Mouse (Mus musculus): ENCODE results near the gene Lctl.
A peak's percentile ranks its signal among the peaks of the same experiment; 100 is the strongest.

The Lctl gene

GRCm38 (mm10) chr9:64116876-64117275, at the start of gene Lctl:
TSS of gene Lctl (plus strand) at chr9:64117147.
- peak; percentile 75 for DNase-seq

- DNase-seq: no peak
Observed at GRCm38 (mm10) chr9:64067787-64068186, 49.2 kb upstream of the Lctl start.

GRCm38 (mm10) chr9:64068571-64068970, 48.4 kb upstream of the Lctl start:
- DNase-seq: no peak

- no peak for DNase-seq
Observed at GRCm38 (mm10) chr9:64069131-64069530, 47.8 kb upstream of the Lctl start.

GRCm38 (mm10) chr9:64070674-64071073, 46.3 kb upstream of the Lctl start:
- DNase-seq: no peak

GRCm38 (mm10) chr9:64074831-64075230, 42.1 kb upstream of the Lctl start:
- no peak for DNase-seq

- DNase-seq: no peak
Observed at GRCm38 (mm10) chr9:64076412-64076811, 40.5 kb upstream of the Lctl start.

- no peak for DNase-seq
Observed at GRCm38 (mm10) chr9:64078386-64078792, 38.6 kb upstream of the Lctl start.

- no peak for DNase-seq
Observed at GRCm38 (mm10) chr9:64079922-64080321, 37.0 kb upstream of the Lctl start.

GRCm38 (mm10) chr9:64084231-64084630, 32.7 kb upstream of the Lctl start:
- DNase-seq: peak; percentile 50

GRCm38 (mm10) chr9:64084661-64085399, 32.1 kb upstream of the Lctl start:
- peak; percentile 14 for DNase-seq

- no peak for DNase-seq
Observed at GRCm38 (mm10) chr9:64085976-64086375, 31.0 kb upstream of the Lctl start.

- no peak for DNase-seq
Observed at GRCm38 (mm10) chr9:64086543-64086942, 30.4 kb upstream of the Lctl start.

GRCm38 (mm10) chr9:64087461-64088235, 29.3 kb upstream of the Lctl start:
- peak; percentile 71 for DNase-seq

GRCm38 (mm10) chr9:64088346-64088745, 28.6 kb upstream of the Lctl start:
- no peak for DNase-seq

GRCm38 (mm10) chr9:64089004-64089403, 27.9 kb upstream of the Lctl start:
- DNase-seq: peak; percentile 70

- peak; percentile 28 for DNase-seq
Observed at GRCm38 (mm10) chr9:64094083-64094482, 22.9 kb upstream of the Lctl start.

GRCm38 (mm10) chr9:64098282-64098681, 18.7 kb upstream of the Lctl start:
- no peak for DNase-seq

GRCm38 (mm10) chr9:64100442-64100841, 16.5 kb upstream of the Lctl start:
- peak; percentile 46 for DNase-seq

GRCm38 (mm10) chr9:64105301-64105700, 11.6 kb upstream of the Lctl start:
- DNase-seq: no peak

GRCm38 (mm10) chr9:64110502-64110901, 6.4 kb upstream of the Lctl start:
- no peak for DNase-seq

- DNase-seq: no peak
Observed at GRCm38 (mm10) chr9:64114646-64115045, 2.3 kb upstream of the Lctl start.

- DNase-seq: no peak
Observed at GRCm38 (mm10) chr9:64115756-64116155, 1.2 kb upstream of the Lctl start.

- peak; percentile 35 for DNase-seq
Observed at GRCm38 (mm10) chr9:64119898-64120297, 3.0 kb downstream of the Lctl start.

Data from kidney, adult 11 months (tissue).